Mouse (Mus musculus) ES-CJ7 (cell line): ENCODE measurements around the gene Ercc6l2.
"Not testable (repeated sequence)": the region's sequence is repeated elsewhere in the genome, so short reads cannot be mapped to it uniquely, and the experiment has no call there.

Experiments
- DNase-seq: peaks from one replicate; pipeline ENCODE4 v3.0.0; 2011; ENCODE audit warnings: low read depth, low spot score

Ercc6l2 gene

DNA sequence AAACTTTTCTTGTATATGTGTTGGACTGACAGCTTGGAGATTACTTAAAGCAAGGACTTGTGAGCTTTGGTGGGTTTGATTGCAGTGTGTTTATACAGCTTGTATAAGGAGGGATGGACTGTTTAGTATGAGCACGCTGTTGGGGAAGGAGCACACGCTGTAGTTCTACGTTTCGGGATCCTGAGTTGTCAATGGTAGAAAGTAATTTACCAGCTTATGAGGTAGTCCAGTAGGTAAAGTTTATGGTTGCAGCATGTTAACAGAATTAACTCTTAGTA is 64.8 kb downstream of the Ercc6l2 start:
- DNase-seq = no peak

DNA sequence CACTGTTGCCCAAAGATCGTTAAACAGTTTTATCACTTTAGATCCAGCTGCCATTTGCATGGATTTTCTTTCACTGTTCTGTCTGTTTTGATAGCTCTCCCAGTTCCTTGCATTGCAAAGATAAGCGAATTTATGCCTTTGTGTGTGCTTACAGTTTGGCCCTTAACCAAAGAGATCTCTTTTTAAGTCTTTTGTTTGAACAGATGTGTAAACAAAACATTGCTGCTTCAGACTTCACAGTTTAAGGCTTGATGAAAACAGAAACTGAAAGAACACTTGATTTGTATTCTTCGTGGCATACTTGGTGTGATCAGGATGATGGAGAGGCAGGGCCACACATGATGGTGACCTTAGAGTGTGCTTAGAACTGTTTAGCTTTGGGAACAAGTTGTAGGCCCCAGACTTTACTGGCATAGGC is 70.5 kb downstream of the Ercc6l2 start:
- no peak for DNase-seq

DNA sequence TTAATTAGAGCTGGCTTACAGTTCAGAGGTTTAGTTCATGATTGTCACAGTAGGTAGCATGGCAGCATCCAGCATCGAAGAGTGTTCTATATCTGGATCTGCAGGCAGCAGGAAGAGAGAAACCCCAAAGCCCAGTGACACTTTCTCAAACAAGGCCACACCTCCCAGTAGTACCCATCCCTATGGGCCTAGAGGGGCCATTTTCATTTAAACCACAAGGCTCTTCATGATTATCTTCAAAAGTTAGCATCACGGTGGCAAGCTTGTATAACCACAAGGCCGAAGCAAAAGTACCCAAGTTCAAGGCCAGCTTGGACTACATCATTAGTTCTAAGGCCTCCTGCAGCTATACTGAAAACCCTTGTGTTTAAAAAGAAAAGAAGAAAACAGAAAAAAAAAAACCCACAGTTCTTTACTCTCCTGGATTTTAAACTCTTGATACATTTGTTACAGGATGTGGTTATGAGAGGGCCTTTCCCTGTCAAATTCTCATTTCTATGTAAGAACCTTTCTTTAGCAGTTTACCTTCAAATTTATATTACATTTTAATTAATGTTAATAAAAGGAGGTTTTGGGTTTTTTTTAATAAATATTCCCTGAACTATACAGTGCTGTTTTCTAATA is 71.5 kb downstream of the Ercc6l2 start:
- no peak for DNase-seq

DNA sequence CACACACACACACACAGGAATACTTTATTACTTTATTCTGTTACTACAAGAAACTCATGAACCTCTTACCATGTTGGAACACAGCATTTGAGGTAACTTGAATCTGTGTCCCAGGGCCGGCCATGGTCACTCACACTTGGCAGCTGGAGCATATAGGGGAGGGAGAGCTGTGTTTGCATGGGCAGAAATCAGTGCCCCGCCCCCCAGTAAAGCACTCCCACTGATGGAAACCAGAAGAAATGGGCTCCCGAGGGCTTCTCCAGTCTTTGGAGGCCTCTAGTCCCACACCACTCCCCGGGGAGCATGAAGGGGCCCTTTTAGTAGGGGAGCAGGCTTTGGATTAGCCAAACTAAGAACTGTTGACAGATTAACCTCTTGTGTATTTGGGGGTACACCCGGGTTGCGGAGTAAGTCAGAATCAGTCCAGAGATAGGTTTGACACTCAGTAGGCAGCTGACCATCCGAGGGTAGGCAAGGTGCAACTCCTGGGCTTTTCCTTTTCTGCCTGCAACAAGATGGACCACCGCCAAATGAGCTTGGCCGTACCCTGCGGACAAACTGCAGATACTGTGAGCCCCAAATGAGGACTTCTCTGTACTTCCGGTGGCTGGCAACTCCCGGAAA is 85.8 kb downstream of the Ercc6l2 start:
- DNase-seq = no peak

DNA sequence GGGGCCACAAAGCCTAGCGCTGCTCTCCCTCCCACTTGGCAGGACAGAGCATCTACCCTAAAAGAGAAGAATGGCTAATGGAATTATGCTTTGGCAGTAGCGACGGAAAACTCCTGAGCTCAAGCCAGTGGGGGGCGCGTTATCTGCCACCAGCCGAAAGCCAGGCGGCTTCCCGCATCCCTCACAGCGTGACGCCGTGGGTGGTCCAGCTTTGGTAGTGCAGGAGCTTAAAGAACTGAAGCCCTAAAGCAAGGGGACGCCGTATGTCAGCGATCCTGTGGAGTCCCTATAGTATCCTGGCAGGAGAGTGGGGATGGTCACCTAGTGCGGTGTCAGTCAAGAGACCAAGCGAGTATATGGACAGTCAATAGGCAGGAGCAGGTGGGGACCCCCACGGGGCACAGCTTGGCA is 86.3 kb downstream of the Ercc6l2 start:
- peak; percentile 70 for DNase-seq

DNA sequence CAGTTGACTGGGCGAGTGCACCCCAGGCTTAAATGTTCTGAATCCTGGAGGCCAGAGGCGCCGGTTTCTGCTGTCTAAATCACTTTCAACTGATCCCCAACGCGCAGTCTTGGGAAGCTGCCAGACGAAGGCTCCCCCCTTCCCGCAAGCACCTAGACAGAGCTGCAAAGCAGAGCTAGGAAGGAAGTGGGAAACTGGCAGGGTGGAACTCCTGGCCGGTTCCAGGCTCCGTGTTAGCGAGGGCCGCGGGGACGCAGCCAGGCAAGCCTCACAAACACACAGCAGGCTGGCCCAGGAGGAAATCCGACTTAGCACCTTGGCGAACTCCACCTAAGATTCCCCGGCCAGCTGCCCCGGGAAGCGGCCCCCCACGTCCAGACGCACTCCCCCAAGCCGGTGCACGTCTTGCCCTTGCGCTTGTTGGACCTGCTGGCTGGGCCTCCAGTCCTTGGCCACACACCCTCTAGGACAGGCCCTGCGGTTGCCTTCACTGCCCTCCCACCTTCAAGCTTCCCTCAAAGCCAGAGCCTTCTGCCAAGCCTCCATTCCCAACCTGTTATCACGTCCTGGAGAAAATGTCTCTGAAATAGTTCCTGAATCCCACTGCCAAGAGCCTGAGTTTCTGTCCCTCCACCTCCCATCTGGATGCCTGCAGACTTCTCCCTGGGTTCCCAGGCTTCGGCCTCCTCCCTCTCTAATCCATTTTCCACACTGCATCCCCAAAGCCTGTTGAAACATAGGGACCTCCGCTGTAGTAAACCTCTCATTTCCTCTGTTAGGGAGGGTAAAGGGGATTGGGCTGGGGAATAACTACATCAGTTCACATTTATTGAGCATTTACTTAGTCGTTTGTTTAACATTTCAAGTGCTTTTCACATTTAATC is 86.9 kb downstream of the Ercc6l2 start:
- DNase-seq = no peak

DNA sequence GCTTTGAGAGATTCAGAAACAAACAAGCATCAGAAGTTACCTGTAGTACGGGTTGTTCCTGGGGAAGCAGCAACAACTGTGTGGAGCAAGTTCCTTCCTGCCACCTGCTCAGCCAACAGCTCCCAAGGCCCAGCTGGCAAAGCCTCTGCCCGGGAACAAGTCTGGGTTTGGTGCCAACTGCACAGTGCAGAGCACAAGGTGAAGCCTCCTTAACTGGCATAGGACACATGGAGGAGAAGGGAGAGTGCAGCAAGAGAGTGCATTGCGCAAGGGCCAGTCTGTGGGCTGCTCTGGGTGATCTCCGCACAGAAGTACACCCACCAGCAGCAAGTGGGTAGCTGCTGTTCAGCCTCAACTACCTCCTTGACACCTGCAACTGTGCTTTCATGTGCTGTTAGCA is 91.5 kb downstream of the Ercc6l2 start:
- DNase-seq = no peak

DNA sequence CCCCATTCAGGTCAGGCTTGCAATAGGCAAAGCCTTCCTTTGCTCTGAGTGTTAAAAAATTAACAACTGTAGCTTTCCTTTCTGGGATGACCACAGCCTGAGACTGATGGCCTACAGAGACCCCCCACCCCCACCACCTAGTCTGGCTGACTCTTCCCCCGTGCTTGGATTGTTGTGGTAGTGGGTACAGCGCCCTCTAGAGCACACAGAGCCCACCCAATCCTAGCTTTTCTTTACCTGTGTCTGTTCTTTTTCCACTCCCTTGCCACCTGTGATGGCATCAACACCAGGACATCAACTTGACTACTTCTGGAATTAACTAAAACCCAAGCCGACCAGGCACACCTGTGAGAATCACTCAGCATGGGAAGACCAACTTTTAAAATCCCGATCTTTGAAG is 92.4 kb downstream of the Ercc6l2 start:
- DNase-seq = no peak

DNA sequence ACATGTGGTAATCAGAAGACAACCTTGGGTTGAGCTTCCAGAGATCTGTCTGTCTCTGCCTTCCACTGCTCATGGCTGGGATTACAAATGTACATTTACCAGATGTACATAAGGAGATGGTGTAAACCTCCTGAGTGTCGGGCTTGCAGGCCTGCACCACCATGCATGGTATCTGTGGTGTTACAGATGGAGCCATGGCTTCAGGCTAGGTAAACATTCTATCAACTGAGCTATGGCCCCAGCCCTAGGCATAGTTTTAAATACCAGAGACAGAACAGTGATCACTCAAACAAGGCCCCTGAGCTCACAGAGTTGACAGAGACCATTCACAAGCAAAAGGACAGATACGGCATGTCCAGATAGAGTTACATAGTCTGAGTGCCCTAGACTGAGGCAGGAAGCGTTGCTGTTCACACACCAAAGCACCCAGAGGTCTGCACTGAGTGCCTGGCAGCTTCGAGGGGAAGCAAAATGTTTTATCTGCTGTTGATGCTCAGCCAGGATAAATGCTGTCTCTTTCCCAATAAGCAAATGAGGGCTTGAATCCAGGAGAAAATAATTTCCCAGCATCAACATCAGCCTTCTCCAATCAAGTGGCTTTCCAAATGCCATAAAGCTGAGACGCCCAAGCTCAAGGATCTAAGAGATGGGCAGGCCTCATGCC is 95.2 kb downstream of the Ercc6l2 start:
- DNase-seq = no peak

DNA sequence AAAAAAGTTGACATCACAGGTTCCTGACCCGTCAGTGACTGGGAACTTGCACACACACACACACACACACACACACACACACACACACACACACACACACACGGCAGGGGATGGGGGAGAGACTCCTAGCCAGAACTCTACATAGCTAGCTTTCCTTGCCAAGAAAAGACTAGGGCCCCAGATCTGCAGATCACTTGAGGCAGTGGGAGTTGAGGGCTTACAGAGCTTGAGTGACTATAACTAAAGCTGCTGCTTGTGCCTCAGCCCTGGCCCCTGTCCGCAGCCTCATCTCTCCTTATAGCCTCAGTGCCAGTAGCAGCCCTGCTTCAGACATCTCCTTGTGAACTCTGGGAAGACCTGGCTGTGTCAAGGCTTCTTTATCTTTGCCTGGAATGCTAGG is 96.6 kb downstream of the Ercc6l2 start:
- DNase-seq = no peak

DNA sequence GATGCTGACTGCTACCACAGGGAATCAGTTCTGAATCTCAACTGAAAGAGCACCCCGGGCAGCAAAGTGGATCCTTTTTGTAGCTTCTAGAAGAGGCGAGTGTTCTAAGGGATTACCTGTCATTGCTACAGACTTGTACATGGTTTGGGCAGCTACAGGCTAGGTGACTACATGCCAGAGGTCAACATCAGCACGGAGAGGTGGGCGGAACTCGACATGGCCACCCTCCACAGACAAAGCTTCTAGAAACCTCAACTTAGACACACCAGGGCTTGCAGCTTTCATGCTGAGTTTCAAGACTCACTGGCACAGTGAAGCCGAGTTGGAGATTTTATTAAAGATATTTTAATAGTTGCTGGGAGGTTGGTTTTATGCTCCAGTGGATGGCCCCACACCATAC is 98.1 kb downstream of the Ercc6l2 start:
- no peak for DNase-seq

DNA sequence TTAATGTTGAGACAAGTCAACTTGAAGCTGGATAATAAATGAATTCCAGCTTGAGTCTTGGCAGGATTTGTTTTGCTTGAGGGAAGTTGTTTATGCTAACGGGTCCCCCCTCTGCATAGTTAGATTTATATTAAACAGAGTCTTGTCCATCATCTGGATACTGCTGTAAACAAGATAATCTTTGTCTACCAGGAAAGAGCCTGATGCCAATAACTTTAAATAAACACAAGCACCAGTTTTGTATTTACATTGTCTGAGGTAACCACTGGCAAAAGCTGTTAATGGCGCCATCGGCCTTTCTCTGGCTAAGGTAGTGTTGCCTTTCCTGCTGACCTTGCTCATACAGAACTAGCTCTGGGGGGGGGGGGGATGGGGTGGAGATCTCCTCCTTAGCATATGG is 100.1 kb downstream of the Ercc6l2 start:
- DNase-seq = no peak

DNA sequence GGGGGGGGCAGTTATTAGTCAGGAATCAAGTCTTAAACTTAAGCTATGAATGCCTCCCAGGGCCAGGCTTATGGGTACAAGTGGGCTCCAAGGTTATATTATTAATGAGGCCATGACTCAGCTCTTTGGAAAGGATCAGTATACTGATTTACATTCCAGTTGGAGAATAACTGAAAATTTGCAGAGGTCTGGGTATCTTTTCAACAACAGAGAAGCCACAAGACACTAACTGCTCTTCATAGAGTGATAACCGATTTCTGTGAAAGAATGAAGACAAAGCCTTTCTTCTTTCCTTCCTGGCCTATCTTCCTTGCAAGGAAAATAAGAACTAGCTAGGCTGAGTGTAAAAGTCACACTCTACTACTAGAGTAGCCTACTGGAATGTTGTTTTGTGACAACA is 100.6 kb downstream of the Ercc6l2 start:
- DNase-seq = no peak

DNA sequence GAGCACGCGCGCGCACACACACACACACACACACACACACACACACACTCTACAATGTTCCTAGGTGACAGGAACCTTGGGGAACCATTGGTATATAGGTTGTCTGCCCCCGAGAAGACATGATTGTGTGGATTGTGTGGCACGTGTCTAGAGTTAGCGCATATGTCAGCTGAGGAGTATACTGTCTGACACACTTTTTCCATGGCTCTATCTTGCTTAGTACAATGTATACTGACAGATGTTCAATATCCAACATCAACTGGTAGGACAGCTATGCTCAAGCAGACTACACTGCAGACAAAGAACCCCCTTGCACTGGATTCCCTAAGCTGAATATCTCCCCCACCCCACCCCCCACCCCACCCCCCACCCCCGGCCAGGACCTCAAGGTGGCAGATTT is 101.5 kb downstream of the Ercc6l2 start:
- no peak for DNase-seq

DNA sequence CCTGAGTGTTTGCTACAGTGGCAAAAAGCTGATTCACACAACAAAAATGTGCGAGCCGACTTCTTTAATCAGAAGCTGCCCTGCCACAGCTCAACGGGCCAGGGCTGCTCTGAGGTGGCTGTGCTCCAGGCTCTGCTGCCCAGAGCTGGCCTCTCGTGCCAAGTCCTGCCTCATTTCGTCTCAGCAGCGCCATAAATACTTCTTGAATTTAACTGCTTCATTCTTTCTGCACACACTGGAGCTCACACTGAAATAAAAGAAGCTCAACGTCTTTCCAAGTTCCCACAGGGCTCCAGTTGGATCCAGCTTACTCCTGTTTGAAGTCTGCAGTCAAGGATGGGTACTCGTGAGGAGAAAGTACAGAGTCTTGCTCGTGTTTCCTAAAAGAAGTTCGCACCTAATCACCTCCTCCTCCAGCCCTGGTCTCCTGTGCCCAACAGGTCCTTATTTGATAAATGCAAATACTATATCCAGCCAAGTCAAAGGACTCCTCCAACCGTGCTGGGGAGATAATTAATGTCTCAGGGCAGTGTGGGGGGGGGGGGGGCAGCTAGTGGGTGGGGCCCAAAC is 102.2 kb downstream of the Ercc6l2 start:
- peak; percentile 65 for DNase-seq

DNA sequence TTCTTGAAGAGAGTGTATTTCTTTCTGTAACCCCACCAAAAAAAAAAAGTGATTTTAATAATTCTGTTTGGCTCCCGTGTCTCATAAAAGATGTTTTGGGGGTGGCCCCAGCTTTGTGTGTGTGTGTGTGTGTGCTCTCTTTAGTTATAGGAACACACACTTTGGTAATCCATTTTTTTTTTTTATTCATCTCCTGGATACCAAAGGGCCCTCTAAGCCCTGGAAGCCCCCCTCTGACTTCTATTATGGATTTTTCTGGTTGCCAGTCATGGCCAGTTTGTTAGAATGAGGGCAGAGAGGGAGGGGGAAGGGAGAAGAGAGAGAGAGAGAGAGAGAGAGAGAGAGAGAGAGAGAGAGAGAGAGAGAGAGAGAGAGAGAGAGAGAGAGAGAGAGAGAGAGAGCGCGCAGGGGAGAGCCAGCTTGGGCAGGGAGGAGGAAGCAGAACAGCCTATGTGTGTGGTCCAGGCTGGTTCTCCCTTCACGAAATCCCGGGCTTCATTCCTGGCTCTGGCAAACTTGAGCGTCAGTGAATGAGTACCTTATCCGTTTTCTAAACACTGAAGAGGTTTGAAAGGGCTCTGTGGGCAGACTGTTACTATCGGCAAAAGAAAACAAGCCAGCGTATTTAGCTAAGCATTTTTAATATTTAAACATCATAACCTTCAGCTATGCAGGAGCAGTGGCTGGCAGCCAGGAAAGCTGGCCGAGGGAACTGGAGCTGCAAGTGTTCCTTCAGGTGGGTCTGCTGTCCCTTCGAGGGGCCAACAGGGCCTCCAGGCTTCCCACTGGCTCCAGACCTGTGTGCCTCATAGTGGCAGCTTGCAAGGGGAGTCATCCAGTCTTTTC is 103.0 kb downstream of the Ercc6l2 start:
- DNase-seq = no peak

DNA sequence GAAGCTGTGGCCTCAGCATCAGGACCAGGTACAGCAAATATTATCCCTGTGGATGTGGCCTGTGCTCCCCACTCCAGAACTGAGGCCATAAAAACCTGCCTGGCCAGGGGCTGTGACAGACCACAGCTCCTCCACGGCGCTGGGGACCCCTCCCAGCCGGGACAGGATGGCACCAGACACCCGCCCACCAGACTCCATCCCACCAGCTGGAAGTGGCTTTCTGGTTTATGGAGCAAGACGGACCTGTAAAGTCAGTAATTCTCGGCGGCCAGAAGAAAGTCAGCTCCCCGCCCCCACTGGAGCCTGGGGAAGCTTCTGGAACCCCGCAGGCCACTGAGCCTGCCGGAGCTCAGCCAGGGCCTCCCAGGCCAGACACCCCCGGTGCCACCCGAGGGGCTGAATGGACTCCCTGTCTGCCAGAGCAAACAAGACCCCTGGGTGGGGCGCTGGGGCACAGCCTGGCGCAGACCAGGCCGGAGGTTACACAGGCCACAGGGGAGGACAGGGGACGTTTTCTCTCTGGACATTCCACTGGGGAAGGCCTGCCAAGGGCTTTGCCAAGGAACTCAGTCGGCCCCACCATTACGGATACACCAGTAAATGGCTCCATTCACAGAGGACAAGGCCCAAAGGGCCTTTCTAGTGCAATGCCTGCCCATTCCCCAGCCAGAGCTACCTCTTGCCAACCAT is 103.8 kb downstream of the Ercc6l2 start:
- no peak for DNase-seq

DNA sequence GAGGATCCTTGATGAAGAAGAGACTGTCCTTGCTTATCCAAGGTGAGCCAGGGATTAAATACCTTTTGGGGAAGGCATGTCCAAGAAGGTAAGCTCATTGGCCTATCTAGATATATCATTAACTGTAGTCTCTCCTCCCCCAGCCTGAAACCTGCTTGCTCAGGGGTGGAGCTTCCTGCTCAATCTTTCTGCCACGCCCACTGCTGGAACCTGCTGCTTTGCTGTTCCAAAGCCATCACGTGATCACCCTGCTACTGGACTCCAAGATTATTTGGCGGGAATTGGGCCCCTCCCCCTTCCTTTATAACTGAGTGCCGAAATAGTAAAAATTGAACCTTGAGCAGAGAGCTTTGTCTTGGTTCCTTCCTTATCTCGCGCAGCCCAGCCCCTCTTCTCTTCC is 109.0 kb downstream of the Ercc6l2 start:
- DNase-seq = not testable (repeated sequence)

DNA sequence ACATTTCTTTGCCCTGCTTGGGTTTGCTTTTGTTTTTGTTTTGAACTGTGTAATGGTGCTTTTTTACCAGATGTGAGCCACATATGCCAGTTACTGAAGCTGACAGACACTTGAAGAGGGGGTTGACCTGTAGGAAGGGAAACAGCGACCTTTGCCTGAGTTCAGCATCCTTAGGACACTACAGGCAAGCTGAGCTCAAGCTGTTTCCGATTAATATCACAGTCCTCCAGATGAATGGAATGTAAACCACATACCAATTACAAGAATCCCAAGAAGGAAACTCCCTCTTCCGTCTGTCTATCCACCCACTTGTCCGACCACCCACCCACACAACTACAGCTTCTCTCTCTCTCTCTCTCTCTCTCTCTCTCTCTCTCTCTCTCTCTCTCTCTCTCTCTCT is 112.3 kb downstream of the Ercc6l2 start:
- peak; percentile 71 for DNase-seq

DNA sequence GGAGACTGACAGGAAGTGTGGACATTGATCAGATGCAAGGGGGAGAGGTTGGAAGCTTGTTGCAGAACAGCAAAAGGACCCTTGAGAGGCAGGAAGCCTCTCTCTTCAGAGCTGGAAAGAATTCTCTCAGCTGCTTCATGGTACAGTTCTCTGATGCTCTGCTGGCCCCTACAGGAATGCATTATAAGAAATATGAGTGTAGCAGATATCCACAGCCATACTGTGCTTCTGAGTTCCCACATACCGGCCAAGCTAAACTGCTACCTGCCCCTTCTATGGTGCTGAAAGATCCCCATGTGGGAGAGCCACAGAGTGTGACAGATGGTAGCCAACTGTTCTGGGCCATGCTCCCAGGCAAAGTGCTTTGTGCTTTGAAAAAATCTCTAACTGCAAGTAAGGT is 114.3 kb downstream of the Ercc6l2 start:
- DNase-seq = no peak
